Mouse (Mus musculus) right cerebral cortex, adult 18-20 months (tissue): Measurements from ENCODE around the gene Rimbp2.
A peak's percentile ranks its signal among the peaks of the same experiment; 100 is the strongest.
"Not testable (repeated sequence)": the region's sequence is repeated elsewhere in the genome, so short reads cannot be mapped to it uniquely, and the experiment has no call there.

Experiments used
- DNase-seq: peaks from one replicate; pipeline ENCODE4 v3.0.0; 2022; ENCODE audit warnings: mixed read lengths

Rimbp2 gene

DNA sequence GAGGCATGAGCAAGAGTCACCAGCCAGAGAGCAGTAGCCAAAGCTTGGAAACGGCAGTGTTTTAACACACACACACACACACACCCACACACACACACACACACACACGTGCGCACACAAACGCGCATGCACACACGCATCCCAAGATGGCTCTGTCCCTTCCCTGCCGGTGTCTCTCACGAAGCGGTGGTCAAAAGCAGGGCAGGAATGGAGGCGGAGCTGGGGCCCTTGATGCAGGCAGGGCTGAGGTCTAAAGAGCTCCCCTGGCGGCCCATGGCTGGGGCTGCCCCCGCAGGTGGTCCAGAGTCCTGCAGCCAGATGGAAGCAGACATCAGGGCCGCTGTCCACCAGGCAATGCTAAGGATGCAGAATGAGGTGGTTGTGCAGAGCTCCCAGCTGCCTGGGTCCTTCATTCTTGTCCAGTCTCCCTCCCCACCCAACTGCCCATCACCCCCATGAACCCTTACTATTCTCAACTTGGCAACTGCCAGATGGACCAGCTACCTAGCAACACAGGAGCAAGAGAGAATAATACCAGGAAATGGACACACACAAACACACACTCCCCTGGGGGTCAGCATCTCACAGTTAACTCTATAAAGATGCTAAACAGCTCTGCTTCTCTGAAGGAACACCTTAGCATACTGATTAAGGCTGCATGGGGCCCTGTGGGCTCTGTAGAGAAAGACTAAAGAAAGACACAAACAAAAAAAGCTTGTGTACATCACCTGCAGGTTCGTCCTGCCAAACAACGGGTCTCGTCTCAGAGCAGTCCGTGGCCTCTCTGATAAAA, at the start of gene Rimbp2:
Rimbp2 (minus strand) TSS at position 209 of the 793 bp plus-strand sequence.
- DNase-seq = peak; percentile 68

DNA sequence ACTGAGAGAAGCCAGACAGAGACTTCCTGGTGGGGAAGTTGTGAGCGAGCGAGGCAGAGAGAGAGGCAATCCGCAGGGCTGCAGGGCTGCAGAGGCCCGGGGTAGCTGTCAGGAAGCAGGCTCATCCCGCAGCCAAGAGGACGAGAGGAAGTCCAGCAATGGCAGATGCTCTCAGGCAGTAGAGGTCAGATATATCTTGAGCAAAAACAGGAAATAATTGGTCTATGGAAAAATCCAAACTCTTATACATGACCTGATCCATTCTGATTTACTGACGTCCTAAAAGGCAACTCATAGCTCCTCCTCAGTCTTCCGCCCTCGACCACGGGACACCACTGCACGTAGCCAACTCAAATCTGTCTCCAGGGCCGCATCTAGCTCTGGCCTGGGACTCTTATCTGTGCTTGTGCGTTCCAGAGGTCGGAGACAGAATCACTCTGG, 49.3 kb upstream of the Rimbp2 start:
- DNase-seq = no peak

DNA sequence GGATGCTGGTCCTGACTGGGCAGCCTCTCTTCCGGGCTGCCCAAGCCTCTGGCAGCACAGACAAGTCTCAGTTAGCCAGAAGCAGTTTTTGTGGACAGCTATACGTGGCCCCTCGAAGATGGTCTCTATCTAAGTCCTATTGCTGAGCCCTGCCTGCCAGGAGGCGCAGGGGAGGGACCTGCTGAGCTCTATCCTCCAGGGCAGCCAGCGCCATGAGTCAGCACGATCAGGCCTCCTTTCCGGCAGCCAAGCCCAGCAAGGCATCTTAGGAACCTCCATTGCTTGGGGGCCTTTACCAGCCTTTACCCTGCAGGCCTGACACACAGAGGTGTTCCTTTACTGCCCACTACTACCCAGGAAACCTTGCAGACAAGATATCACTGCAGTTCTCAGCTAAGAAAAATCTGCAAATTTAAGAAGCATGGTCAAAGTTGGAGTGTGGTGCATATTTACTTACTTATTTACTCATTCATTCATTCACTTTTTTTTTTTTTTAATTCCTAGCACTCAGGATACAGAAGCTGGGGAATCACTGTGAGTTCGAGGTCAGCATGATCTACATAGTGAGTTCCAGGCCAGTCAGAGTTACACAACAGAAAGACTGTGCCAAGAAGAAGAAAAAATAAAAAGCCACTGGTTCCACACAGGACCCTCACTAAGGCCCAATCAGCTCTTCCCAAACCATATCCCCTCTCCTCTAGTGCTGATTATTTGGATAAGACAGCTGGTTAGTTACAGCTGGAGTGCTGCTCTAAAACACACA, 47.6 kb upstream of the Rimbp2 start:
- DNase-seq = peak; percentile 32

DNA sequence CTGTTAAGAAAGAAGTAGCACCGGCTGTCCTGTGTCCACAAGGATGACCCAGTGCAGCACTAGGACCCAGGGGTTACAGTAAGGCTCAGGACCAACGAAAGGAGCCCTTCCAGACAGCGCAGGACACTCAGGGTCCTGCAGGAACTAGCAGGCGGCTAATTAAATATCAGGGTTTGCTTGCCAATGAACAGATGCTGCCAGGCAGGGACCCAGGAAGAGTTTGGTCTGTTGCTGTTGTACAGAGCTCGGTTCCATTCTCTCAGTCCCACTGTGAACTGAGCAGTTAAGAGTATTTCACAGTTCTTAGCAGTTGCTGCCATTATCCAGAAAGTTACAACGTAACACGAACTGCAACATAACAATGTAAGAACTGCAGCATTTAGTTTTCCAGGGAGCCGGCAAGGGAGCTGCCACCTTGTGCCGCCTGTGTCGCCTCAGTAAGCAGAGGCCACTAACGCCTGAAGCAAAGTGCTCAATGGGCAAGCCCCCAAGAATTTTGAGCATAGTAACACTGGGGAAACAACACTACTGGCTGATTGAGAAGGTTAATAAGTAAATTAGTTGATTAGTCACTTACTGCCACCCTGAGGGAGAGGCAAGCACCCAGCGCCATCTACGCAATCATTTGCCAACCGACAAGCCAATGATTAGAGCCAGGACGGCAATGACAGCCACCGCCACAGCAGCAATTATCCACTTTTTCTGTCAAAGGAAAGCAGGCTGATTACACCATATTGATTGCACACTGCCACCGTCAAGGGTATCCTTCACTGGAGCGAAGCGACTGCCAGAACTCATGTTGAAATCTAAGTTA, 34.1 kb upstream of the Rimbp2 start:
- no peak for DNase-seq

DNA sequence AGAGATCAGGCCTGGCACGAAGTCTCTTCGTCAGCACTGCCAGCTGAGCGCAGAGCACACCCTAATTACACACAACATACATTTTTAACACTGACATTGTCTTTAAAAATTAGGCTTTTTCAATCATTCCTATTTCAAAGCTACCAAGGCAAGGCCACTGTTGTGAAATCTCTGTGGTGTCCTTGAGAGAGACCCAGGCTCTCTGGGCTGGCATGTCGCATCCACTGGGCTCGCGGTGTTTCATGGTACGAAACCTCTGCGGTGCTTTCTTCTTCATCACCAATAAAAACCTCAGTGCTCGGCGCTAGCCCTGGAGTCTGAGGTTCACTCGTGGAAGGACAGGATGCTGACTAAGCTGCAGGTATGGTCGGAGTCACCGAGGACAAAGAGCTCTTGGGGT, 32.7 kb upstream of the Rimbp2 start:
- no peak for DNase-seq

DNA sequence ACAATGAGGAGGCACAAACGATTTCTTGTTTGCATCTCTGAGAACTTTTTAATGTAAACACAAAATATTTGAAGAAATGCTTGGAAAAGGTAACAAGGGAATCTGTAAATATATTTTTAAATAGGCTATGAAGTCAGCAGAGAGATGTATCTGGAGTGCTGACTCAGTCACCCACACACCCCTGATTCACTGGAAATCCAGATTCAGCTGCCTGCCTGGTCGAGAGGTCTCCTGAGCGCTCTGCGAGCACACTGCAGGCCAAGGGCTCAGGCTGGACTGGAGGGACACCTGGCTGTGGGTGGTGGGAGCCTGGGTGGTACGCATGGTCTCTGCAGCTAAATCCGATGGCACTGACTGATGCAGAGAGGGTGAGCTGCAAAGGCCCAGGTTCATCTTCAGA, 31.2 kb upstream of the Rimbp2 start:
- DNase-seq = peak; percentile 54

DNA sequence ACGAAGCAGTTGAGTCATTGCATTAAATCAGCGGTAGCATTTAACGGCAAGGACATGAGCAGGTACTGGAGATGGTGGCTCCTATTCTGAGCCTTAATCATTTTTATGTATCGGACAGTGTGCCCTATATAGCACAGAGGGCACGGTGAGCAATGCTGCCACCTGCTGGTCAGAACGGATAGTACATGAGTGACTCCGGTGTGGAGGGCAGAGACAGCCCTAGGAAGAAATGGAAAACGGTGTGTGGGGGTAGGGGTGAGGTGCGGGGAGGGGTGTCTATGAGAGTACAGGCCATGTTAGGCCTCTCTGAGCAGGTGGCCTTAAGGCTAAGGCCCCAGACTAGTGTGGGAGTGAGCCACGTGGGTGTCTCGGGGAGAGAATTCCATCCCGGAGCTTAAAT, 28.3 kb upstream of the Rimbp2 start:
- DNase-seq = peak; percentile 44

DNA sequence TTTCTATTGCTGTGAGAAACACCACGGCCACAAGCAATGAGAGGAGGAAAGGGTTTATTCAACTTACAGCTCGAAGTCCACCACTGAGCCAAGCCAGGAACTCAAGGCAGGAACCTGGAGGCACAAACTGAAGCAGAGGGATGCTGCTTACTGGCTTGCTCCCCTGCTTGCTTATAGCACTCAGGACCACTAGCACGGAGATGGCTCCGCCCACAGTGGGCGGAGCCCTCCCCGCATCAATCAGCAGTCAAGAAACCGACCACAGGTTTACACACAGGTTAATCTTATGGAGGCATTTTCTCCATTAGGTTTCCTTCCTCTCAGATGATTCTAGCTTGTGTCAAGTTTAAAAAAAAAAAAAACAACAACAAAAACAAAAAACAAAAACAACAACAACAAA, 27.6 kb upstream of the Rimbp2 start:
- DNase-seq = no peak

DNA sequence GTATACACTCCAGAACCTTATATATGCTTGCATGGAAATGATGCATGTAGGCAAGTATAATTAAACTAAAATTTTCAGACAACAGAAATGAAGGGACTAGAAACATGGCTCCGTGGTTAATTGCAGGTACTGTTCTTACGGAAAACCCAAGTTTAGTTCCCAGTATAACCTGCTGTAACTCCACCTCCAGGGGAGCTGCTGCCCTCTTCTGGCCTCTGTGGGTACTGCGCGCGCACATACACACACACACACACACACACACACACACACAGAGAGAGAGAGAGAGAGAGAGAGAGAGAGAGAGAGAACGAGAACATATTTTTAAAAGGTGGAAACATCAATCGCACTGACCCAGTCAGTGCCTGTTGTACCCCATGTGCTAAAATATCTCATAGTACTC, 25.7 kb upstream of the Rimbp2 start:
- no peak for DNase-seq

DNA sequence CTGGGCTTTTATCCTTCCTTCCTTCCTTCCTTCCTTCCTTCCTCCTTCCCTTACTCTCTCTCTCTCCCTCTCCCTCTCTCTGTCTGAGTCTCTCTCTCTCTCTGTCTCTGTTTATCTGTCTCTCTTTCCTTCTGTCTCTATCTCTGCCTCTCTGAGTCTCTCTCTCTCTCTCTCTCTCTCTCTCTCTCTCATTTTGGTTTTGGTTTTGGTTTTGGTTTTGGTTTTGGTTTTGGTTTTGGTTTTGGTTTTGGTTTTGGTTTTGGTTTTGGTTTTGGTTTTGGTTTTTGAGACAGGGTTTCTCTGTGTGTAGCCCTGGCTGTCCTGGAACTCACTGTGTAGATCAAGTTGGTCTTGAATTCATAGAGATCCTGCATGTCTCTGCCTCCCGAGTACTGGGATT, 24.2 kb upstream of the Rimbp2 start:
- DNase-seq = not testable (repeated sequence)

DNA sequence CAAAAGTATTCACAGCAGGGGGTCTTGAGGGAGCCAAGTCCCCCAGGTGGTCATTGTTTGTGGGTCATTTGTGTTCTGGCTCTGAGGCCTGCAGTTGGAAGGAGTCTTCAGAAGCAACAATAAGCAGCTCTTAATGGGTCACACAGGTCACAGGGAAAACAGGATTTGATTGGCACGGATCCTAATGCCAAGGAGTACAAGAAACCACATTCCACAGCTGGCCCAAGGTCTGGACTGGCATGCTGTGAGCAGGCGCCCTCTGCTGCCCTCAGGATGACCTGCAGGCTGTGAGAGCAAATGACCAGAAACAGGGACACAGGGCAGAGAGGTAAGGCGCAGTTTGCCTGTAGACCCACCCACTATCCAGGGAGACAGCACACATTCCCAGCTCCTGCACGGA, 23.0 kb upstream of the Rimbp2 start:
- DNase-seq = no peak

DNA sequence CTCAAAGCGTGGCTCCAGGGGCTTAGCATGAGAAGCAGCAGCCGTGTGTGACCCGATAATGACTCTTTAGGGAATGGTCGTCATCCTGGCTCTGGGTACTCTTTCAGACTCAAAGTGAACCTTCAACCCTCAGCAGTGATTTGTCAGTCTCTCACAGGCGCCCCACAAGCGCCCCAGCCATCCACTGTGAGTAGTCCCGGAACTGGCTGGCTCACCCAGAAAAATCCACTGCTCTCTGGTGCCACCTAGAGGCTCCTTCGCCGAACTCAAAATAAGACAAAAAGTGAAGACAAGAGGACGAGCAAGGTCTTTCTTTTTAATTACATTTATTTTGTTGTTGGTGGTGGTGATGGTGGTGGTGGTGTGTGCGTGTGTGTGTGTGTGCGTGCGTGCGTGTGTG, 18.0 kb upstream of the Rimbp2 start:
- DNase-seq = peak; percentile 74

DNA sequence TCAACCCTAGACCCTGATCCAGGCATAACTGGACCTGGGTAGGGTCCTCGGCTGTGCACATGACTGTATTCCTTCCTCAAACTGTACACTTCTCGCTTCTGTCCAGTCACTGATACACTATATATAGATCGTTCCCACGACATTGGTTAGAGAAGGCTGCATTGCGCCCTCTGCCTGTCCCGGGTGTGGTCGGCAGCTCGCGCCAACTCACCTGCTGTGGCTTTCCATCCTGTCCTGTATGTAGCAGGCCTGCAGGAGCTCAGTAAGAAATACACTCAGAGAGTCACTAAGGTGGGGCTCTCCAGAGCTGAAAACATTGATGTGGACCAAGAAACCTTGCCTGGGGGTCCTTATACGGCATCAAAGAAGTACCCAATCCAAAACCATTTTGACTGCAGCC, 17.6 kb upstream of the Rimbp2 start:
- no peak for DNase-seq

DNA sequence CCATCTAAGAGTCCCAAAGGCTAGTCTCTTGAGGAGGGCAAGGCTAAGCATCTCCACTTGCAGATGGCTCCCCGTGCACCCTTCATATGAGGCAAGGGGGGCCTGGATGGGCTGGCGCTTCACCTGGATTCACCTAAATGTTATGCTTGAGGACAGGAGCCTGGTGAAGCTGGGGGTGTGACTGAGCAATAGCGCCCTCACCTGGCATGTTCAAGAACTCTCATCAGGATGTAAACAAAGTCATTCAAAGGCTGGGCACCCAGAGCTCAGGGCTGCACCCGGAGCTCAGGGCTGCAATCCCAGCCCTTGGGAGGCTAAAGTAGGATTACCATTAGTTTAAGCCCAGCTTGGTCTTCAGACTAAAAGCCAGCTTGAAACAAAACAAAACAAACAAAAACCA, 11.1 kb upstream of the Rimbp2 start:
- no peak for DNase-seq

DNA sequence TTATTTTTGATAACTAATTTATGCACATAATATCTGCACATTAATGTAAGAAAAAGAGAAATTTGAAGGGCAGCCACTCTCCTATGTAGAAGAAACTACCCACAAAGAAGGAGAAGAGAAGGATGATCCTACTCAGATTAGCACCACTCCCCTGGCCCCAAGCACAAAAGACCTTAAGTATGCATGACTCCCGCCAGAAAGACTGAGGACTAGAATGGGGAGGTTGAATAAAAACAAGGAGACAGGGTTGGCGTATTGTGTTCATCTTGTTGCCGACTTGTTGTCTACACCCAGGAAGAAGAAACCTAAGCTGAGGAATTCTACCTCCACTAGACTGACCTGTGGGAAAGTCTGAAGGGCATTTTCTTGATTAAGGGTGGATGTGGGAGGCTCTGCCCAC, 5.6 kb upstream of the Rimbp2 start:
- DNase-seq = no peak

DNA sequence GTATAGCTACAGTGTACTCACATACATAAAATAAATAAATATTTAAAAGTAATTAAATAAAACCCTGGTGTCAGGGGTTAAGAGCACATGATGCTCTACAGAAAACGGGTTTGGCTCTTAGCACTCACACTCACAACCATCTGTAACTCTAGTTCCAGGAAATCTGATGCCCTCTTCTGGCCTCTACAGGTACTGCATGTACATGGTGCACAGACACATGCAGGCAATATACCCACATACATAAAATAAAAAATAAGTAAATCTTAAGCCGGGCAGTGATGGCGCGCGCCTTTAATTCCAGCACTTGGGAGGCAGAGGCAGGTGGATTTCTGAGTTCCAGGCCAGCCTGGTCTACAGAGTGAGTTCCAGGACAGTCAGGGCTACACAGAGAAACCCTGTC, 1.1 kb upstream of the Rimbp2 start:
- not testable (repeated sequence) for DNase-seq

DNA sequence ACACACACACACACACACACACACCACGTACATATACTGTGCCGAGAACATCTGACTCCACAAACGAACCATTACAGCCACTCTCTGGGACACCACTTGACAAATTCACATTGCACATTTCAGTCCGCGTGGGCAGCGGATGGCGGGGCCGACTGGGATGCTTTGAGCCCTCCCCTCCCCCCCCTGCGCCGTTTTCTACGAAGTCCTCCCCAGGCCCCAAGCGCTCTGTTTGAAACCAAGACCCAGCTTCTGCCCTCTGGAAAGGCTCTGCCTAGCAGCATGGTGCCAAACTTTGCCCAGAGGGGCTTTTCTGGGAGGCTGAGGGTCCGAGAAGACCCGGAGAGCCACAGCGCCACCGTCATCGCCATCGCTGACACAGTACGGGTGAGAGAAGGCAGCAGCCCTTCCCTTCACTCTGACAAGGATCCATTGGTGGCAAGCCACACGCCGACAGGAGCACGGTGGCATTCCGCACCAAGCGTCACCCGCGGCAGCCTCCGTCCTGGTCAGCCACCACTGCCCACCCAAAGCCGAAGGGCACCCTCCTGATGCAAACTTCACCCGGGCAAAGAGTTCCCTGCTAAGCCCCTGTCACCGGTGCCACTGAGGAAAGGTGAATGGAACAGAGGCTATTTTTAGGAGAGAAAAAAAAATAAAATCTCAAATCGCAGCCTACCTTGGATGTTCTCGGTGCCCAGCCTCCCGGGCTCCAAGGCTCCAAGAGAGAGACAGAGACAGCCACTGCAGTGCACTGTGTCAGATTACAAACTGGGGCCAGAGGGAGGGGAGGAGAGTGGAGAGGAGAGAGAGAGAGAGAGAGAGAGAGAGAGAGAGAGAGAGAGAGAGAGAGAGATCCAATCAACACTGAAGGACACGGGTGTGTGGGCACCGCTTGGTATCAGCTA, 743 bp downstream of the Rimbp2 start:
- peak; percentile 72 for DNase-seq

DNA sequence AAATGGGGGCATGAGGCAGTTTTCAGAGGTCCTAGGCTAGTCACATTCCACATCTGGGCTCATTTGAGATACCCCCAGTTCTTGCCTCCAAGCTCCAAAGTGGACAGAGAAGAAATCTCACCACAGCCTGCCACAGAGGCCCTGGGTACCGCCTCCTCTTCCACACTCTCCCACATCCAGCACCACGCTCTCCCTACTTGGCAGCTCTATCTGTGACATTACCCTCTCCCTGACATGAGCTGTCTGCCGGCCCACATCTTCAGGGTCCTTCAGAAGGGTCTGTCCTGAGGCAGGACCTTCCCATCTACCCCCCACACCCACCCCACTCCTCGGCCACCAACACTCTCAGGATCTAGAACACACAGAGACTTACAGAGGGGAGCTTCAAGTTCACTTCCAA, 1.8 kb downstream of the Rimbp2 start:
- peak; percentile 37 for DNase-seq

DNA sequence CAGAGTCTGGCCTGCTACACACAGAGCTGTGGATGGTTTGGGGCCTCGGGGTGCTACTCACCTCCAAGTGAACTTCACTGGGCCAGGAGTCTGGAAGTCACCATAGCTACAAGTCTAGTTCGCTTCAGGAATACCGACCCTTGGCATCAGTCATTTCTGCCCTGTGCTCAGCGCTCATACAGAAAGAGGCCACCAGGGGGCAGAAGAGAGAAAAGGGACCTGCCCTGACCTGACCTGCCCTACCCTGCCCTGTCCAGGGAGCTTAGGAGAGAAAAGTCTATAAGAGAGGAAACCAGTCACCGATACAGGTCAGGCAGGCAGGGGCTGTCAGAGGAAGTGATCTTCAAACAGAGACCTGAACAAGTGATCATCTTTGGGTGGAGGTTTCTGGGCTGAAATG, 6.2 kb downstream of the Rimbp2 start:
- no peak for DNase-seq

DNA sequence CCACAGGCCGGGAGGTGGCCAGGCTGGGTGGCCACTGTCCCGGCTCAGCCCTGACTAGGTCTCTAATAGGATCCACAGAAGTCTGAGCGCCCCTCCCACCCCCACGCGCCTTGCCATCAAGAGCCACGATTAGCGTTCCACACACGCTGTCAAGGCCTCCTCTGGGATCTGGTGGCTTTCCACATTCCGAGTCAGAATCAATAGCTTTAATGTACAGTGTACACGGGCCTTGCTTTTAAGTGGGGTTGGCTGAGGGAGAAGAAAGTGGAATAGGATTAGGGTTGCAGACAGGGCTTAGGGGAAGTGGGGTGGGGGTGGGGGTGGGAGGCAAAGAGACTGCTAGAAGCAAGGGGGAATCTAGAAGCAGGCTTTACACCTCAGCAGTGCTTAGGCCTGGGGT, 12.8 kb downstream of the Rimbp2 start:
- no peak for DNase-seq

DNA sequence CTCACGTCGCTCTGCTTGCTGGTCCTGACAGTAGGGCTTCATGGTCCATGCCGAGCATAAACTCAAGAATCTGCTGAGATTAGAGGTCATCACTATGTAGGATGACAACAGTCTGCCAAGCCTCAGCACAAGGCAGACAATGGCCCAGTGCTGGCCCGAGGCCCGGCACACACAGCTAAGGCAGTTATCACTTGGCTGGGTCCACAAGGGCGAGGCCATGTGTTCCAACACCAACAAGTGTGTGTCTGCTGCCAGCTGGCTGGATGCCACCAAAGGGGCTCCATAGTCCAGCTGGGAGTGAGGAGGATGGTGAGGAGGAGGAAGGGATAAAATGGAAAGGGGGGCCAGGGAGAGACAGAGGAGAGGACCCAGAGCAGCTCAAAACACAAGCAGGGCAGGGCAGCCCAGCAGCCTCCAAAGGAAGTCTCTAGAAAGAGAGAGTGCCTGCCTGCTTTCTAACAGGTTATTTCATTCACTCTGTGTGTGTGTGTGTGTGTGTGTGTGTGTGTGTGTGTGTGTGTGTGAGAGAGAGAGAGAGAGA, 17.9 kb downstream of the Rimbp2 start:
- no peak for DNase-seq

DNA sequence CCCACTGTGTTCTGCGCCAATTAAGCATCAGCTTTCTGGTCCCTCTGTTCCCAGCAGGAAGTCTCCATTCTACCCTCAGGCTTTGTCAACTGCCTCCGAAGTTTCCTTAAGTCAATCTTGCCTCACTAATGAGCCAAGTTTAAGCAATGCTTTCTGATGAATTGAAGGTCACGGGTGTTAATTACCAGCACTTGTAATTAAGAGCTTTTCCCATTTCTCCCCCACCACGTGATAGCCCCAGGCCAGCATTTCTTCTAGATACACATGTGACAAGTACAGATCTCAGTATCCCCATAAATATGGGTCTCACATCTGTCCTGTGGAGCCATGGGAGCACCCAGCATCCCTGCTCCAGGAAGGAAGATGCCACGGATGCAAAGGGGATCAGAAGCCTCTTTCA, 20.5 kb downstream of the Rimbp2 start:
- DNase-seq = no peak
